Mouse (Mus musculus) heart, postnatal 0 days (tissue): Measurements from ENCODE around the gene Zfp212.

ENCODE experiments used
- CTCF ChIP-seq: IDR thresholded peaks from 2 replicates; pipeline ENCODE4 v1.5.1; 2016; ENCODE audit warnings: antibody characterized with exemption, control low read depth, low read depth
- EP300 ChIP-seq: IDR thresholded peaks from 2 replicates; pipeline ENCODE4 v1.6.1; 2016; ENCODE audit warnings: antibody characterized with exemption, low read depth

- TF ChIP-seq EP300: no peak
- no peak for TF ChIP-seq CTCF
Observed at GRCm38 (mm10) chr6:47954425-47954824, 34.1 kb downstream of the Zfp212 start.
